ENCODE assay signal across 8 mouse cellular contexts in the genomic region with DNA sequence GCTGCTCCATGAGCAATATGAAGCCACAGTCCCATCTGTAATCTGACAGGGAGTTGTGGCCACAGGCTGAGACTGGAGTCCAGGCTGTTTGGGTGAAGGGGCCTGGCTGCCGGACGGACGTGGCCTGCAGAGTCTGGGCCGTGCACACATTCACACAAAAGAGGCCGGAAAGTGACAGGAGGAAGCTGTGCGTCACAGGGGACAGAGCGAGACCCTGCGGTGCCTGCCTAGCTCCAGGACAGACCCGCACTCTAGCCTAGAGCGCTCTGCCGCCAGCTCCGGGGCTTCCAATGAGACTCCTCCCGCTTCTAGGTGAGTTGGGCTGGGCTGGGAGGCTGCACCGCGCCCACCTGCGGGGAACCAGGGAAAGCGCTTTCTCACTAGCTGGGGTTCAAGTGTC. TPM values are rescaled to one million over a fixed set of nuclear protein-coding genes. Genes with fewer than 3 reads are reported as not detected.
DNase-seq lines count a peak whose midpoint lies in the region; ATAC-seq and TF ChIP-seq lines count a peak whose summit lies in the region.

A gene (plus strand): TSS at position 195 of the 400 bp plus-strand sequence.

- no peak for TF ChIP-seq EP300 in heart, postnatal 0 days (IDR thresholded peaks at IDR 0.05; ENCODE audit: low read depth)

- H3K27me3 ChIP-seq in forebrain, embryonic 12.5 days, result no peaks in the 10 kb centered on the region; the same call in 1 of the 2 replicates
- H3K27me3 ChIP-seq in heart, postnatal 0 days (ENCODE audit: control insufficient read depth, insufficient read depth, low read length), result no peaks in the 10 kb centered on the region
- H3K27me3 ChIP-seq in neural tube, embryonic 14.5 days (ENCODE audit: control insufficient read depth, insufficient read depth, low read length), result no peaks in the 10 kb centered on the region

- H3K36me3 ChIP-seq in forebrain, embryonic 12.5 days (replicated peaks), result no peaks in the 10 kb centered on the region
- H3K36me3 ChIP-seq in heart, postnatal 0 days (replicated peaks; ENCODE audit: control insufficient read depth, insufficient read depth, low read length), result no peaks in the 10 kb centered on the region
- no peaks in the 10 kb centered on the region for H3K36me3 ChIP-seq in neural tube, embryonic 14.5 days (ENCODE audit: control insufficient read depth, insufficient read depth, low read length)

- H3K4me1 ChIP-seq in forebrain, embryonic 12.5 days, result peaks cover 7% of the 10 kb centered on the region
- peaks cover 5% of the 10 kb centered on the region; the same call in 1 of the 2 replicates for H3K4me1 ChIP-seq in heart, postnatal 0 days (ENCODE audit: control insufficient read depth, insufficient read depth)
- peaks cover 4% of the 10 kb centered on the region; the same call in 1 of the 2 replicates for H3K4me1 ChIP-seq in neural tube, embryonic 14.5 days (ENCODE audit: control insufficient read depth, insufficient read depth, low read length)

- no peak within 1 kb of the TSS for H3K9ac ChIP-seq in forebrain, embryonic 12.5 days
- H3K9ac ChIP-seq in heart, postnatal 0 days (replicated peaks; ENCODE audit: low read depth, low read length), result peak within 1 kb of the TSS; percentile 37
- H3K9ac ChIP-seq in neural tube, embryonic 14.5 days (replicated peaks; ENCODE audit: low read depth, low read length), result no peak within 1 kb of the TSS

- H3K27ac ChIP-seq in layer of hippocampus, adult 2 months, result peak within 1 kb of the TSS; percentile 16
- H3K27ac ChIP-seq in forebrain, embryonic 12.5 days, result no peak within 1 kb of the TSS
- peak within 1 kb of the TSS; percentile 72 for H3K27ac ChIP-seq in heart, postnatal 0 days (ENCODE audit: low read depth)
- no peak within 1 kb of the TSS for H3K27ac ChIP-seq in neural tube, embryonic 14.5 days (ENCODE audit: low read depth, low read length)

- H3K4me2 ChIP-seq in forebrain, embryonic 12.5 days, result peak within 1 kb of the TSS; percentile 49
- H3K4me2 ChIP-seq in heart, postnatal 0 days (ENCODE audit: low read depth, low read length), result peak within 1 kb of the TSS; percentile 67
- peak within 1 kb of the TSS; percentile 40 for H3K4me2 ChIP-seq in neural tube, embryonic 14.5 days (ENCODE audit: low read depth, low read length)

- peak; percentile 64; the same call in 1 of the 2 replicates for ATAC-seq in forebrain, embryonic 12.5 days (ENCODE audit: low FRiP score)
- peak; percentile 88 for ATAC-seq in heart, postnatal 0 days (ENCODE audit: insufficient read depth, low read depth)
- ATAC-seq in neural tube, embryonic 14.5 days (ENCODE audit: low read depth), result peak; percentile 70; the same call in 1 of the 2 replicates

- H3K4me3 ChIP-seq in layer of hippocampus, adult 2 months, result peak within 1 kb of the TSS; percentile 35
- peak within 1 kb of the TSS; percentile 25 for H3K4me3 ChIP-seq in forebrain, embryonic 12.5 days (replicated peaks)
- H3K4me3 ChIP-seq in heart, postnatal 0 days (ENCODE audit: low read depth, low read length), result peak within 1 kb of the TSS; percentile 41
- H3K4me3 ChIP-seq in neural tube, embryonic 14.5 days (ENCODE audit: low read depth, low read length), result 0 out of 2 replicates have a peak within 1 kb of the TSS, but pooled peaks have one; percentile 11

- whole genome bisulfite sequencing in forebrain, embryonic 12.5 days, result 3% methylated on average over 17 of the region's 17 CpGs
- 4% methylated on average over 17 of the region's 17 CpGs for WGBS in heart, postnatal 0 days
- 4% methylated on average over 17 of the region's 17 CpGs for WGBS in neural tube, embryonic 14.5 days

- no peak for TF ChIP-seq CTCF in layer of hippocampus, adult 2 months (conservative IDR thresholded peaks at IDR 0.05)
- no peak for TF ChIP-seq CTCF in heart, postnatal 0 days (IDR thresholded peaks at IDR 0.05; ENCODE audit: low read depth)

- no peak for DNase-seq in layer of hippocampus, adult 2 months (ENCODE audit: low spot score in 2 of 2)
- no peak for DNase-seq in layer of hippocampus, adult 9-11 months
- peak; percentile 42 for DNase-seq in heart, postnatal 0 days (ENCODE audit: low spot score)
- DNase-seq in kidney, postnatal 14 days, result peak; percentile 73
- peak; percentile 63 to 64 for DNase-seq in lung, adult 18-20 months
- no peak for DNase-seq in testis, postnatal 14 days (ENCODE audit: low spot score)

- H3K9me3 ChIP-seq in forebrain, embryonic 12.5 days, result no peaks in the 10 kb centered on the region
- H3K9me3 ChIP-seq in heart, postnatal 0 days (replicated peaks; ENCODE audit: control insufficient read depth, low read length), result no peaks in the 10 kb centered on the region
- no peaks in the 10 kb centered on the region for H3K9me3 ChIP-seq in neural tube, embryonic 14.5 days (ENCODE audit: control insufficient read depth, low read length)

RNA-seq across cellular contexts. Expression of the gene that starts here (rescaled TPM):
- total RNA-seq in layer of hippocampus, adult 2 months (2021), result 10 to 100 TPM; 15.7 to 19.2 TPM
- 7.6 and 8.4 TPM in 2 replicates for polyA plus RNA-seq in forebrain, embryonic 12.5 days (2016; fragmentation: Nextera tagmentation; extraction: Ambion mirVana)
- total RNA-seq in heart, postnatal 0 days (2014; rRNA removed; ENCODE audit: low replicate concordance), result 29.3 and 72.2 TPM in 2 replicates
- polyA plus RNA-seq in heart, postnatal 0 days (2015; fragmentation: Nextera tagmentation; extraction: Ambion mirVana), result 19.9 and 20.3 TPM in 2 replicates
- 9.9 and 12.5 TPM in 2 replicates for polyA plus RNA-seq in neural tube, embryonic 14.5 days (2014; fragmentation: Nextera tagmentation; extraction: Ambion mirVana)

Comparison
In these comparisons a context has a peak if more than half of its experiments do, and no peak if none do; other contexts are left out.
1. DNase-seq: peak in heart, postnatal 0 days (single experiment), kidney, postnatal 14 days (single experiment) and lung, adult 18-20 months (2 of 2); none in layer of hippocampus, adult 2 months (0 of 2), layer of hippocampus, adult 9-11 months (single experiment) and testis, postnatal 14 days (single experiment).
2. H3K27ac ChIP-seq: peak in layer of hippocampus, adult 2 months (single experiment) and heart, postnatal 0 days (single experiment); none in forebrain, embryonic 12.5 days (single experiment) and neural tube, embryonic 14.5 days (single experiment).
3. Peak in every context shown above with its lines, with median percentiles within 50 percentile points of each other: H3K4me3 ChIP-seq, ATAC-seq and H3K4me2 ChIP-seq.